Mouse (Mus musculus): Measurements from ENCODE around the gene Eif4ebp2.

- TF ChIP-seq CTCF (IDR thresholded peaks at IDR 0.05; ENCODE audit: borderline replicate concordance, control insufficient read depth, extremely low read depth, insufficient read depth, low read length, poor library complexity) = no peak
- no peak for TF ChIP-seq POLR2A (IDR thresholded peaks at IDR 0.05; ENCODE audit: control insufficient read depth, extremely low read depth, insufficient read depth, low read length, poor library complexity)
Observed at GRCm38 (mm10) chr10:61499505-61500466, 47.3 kb upstream of the Eif4ebp2 start.
